Mouse (Mus musculus): Measurements from ENCODE around the gene Slc9a8. TPM values are rescaled to one million over a fixed set of nuclear protein-coding genes. Genes with fewer than 3 reads are reported as not detected.

Slc9a8 gene
- total RNA-seq, 2 experiments from 2014 or later: 33.2 to 34.5 TPM

DNA sequence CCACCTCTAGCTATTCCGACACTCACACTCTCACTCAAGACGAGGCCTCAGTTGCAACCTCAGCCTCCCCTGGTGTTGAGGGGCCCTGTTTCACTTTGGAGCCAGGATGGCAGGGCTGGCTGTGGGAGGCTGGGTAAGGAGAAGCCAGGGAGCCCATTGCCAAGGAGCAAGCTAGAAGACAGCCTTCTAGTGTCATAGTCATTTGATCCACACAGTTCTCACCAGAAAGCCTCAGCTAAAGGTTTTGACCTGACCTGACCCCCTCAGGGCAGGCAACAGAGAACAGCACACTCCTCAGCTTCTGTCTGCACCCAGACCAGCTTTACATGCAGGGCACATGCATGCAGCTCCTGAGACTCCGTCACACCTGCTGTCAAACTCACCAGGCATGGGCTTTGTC, 44.4 kb downstream of the Slc9a8 start:
- Histone ChIP-seq H3K4me3 (no peak overlapping the region), H3K27ac (no peak overlapping the region)
- no peak for DNase-seq (ENCODE audit: low spot score in 2 of 2)
- TF ChIP-seq CTCF (conservative IDR thresholded peaks at IDR 0.05): no peak

DNA sequence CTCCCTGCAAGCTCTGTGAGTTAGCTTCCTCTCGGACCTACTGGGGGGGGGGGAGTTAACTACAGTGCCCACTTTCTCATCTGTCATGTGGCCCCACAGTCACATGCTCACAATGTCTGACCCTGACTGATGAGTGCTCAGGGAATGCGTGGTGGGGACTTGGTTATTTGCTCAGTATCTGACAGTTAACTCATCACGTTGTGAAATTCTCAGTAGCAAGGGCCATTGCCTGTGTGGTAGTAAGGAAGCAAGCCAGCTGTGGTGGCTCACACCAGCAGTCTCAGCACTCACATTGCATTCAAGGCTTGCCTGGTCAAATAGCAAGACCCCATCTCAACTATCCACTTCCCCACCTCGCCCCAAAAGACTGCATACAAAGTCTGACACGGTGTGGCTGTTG, 45.7 kb downstream of the Slc9a8 start:
- no peak for DNase-seq (ENCODE audit: low spot score in 2 of 2)
- TF ChIP-seq CTCF (conservative IDR thresholded peaks at IDR 0.05): no peak
- Histone ChIP-seq H3K4me3 (no peak overlapping the region), H3K27ac (no peak overlapping the region)

DNA sequence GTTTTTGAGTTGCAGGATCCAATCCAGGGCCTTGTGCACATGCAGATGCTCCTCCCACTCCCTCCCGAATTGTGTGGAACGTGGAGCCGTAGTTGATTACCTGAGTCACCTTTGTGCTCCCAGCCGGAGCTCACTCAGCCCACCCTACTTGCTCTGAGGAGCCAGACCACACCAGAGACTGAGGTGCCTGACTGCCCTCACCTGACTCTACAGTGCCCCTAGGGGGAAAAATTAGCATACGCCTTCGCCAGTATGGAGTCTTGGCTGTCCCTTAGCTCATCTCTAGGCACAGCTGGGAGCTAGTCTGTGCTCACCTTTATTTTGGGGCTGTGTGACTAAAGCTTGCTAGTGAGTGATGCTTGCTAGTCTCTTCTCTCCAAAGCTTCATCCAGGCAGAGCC, 46.9 kb downstream of the Slc9a8 start:
- no peak overlapping the region for H3K27ac ChIP-seq
- H3K4me3 ChIP-seq: no peak overlapping the region
- no peak for DNase-seq (ENCODE audit: low spot score in 2 of 2)
- peak; percentile 40 for TF ChIP-seq CTCF (conservative IDR thresholded peaks at IDR 0.05)

- no peak overlapping the region for H3K27ac ChIP-seq
- TF ChIP-seq CTCF (conservative IDR thresholded peaks at IDR 0.05): no peak
- DNase-seq (ENCODE audit: low spot score in 2 of 2): no peak
- no peak overlapping the region for H3K4me3 ChIP-seq
These were observed 49.1 kb downstream of the Slc9a8 start for GRCm38 (mm10) chr2:167470611-167471010.

GRCm38 (mm10) chr2:167471585-167471984, 50.1 kb downstream of the Slc9a8 start:
- no peak for TF ChIP-seq CTCF (conservative IDR thresholded peaks at IDR 0.05)
- no peak overlapping the region for H3K4me3 ChIP-seq
- no peak overlapping the region for H3K27ac ChIP-seq
- DNase-seq (ENCODE audit: low spot score in 2 of 2): no peak

DNA sequence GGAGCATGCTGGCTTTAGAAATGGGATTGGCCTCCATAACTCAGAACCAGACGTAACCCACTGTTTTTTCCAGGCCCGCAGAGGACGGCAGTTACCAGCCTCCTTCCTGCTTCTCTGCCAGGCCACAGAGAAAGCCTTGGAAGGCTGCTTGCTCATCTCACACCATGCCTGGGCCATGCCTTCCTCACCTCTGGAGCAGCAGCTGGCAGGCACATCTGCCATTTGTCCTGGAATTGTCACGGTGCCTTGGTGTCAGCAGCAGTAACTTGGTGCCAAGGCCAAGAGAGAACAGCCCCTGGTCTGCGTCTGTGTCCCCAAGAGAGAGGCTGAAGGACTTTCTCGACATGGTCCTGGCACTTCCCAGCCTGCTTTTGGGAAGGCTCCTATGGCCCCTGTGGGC, 52.7 kb downstream of the Slc9a8 start:
- DNase-seq (ENCODE audit: low spot score in 2 of 2): no peak
- no peak for TF ChIP-seq CTCF (conservative IDR thresholded peaks at IDR 0.05)
- Histone ChIP-seq H3K27ac (no peak overlapping the region), H3K4me3 (no peak overlapping the region)

DNA sequence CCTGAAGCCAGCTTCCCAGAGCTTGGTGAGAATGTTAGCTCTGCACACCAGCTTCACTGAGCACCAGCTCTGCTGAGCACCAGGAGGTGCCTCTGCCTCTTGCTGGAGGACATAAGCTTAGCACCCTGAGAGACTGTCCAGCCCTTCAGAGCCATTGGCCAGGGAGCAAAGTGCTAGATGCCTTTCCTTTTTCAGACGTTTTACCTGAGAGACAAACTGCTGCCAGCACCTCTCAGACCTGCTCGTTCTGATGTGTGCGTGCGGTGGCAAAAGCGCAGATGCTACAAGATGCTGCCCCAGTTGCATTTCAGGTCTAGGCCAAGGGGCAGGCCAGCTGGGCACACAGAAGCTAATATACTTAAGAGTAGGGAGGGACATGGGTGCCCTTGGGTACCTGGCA, 54.1 kb downstream of the Slc9a8 start:
- DNase-seq (ENCODE audit: low spot score in 2 of 2): no peak
- peak overlapping the region; percentile 92 for H3K27ac ChIP-seq
- H3K4me3 ChIP-seq: no peak overlapping the region
- TF ChIP-seq CTCF (conservative IDR thresholded peaks at IDR 0.05): no peak

DNA sequence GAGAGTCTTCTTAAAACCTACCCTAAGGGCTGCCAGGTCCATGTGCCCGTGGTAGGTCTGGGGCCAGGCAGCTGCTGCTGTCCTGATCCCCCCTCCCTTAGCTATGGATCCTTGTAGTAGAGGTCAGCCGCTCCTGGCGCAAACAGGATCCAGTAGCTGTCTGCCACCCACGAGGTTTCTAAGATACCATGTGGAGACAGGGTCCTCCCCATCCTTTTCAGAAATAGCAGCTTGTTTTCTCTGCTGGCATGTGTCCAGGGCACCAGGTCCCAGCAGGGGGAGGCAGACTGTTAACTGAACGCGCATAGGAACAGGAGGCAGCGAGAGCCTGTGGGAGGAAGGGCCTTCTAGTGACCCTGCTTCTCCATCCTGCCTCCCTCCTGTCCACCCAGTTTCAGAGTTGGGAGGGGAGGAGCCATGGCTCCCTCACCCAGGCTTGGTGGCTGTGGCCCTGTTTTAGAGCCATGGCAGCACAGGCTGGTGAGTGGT, 54.7 kb downstream of the Slc9a8 start:
- DNase-seq (ENCODE audit: low spot score in 2 of 2): peak; percentile 74 to 79
- H3K4me3 ChIP-seq: no peak overlapping the region
- TF ChIP-seq CTCF (conservative IDR thresholded peaks at IDR 0.05): peak; percentile 58
- peak overlapping the region; percentile 92 for H3K27ac ChIP-seq

- no peak for DNase-seq (ENCODE audit: low spot score in 2 of 2)
- no peak overlapping the region for H3K4me3 ChIP-seq
- TF ChIP-seq CTCF (conservative IDR thresholded peaks at IDR 0.05): no peak
- H3K27ac ChIP-seq: peak overlapping the region; percentile 92
These were observed 55.2 kb downstream of the Slc9a8 start for GRCm38 (mm10) chr2:167476762-167477161.

- peak overlapping the region; percentile 67 for H3K27ac ChIP-seq
- DNase-seq (ENCODE audit: low spot score in 2 of 2): no peak
- H3K4me3 ChIP-seq: no peak overlapping the region
- TF ChIP-seq CTCF (conservative IDR thresholded peaks at IDR 0.05): no peak
These were observed 56.6 kb downstream of the Slc9a8 start for GRCm38 (mm10) chr2:167478128-167478527.

- TF ChIP-seq CTCF (conservative IDR thresholded peaks at IDR 0.05): no peak
- Histone ChIP-seq H3K4me3 (no peak overlapping the region), H3K27ac (peak overlapping the region; percentile 67; the same call in 1 of the 2 replicates)
- DNase-seq (ENCODE audit: low spot score in 2 of 2): no peak
These were observed 58.0 kb downstream of the Slc9a8 start for GRCm38 (mm10) chr2:167479501-167479900.

DNA sequence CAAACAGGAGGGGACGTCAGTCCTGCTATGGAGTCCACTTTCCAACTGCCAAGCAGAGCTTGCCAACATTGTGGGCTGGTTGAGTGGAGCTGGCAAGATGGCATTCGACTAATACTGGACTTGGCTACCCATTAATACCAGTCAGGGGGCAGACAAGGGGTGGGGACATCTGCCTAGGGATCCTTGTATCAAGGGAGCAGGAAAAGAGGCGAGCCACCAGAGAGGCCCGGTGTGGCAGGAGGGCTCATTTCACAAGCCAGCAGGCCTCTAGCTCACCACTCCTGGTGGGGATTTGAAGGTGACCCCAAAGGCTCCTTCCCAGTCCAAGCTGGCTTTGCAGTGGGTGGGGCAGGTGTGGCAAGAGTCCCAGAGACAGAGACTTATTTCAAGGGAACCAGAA, 61.2 kb downstream of the Slc9a8 start:
- TF ChIP-seq CTCF (conservative IDR thresholded peaks at IDR 0.05): no peak
- H3K27ac ChIP-seq: 0 out of 2 replicates have a peak overlapping the region, but pooled peaks have one; percentile 28

DNA sequence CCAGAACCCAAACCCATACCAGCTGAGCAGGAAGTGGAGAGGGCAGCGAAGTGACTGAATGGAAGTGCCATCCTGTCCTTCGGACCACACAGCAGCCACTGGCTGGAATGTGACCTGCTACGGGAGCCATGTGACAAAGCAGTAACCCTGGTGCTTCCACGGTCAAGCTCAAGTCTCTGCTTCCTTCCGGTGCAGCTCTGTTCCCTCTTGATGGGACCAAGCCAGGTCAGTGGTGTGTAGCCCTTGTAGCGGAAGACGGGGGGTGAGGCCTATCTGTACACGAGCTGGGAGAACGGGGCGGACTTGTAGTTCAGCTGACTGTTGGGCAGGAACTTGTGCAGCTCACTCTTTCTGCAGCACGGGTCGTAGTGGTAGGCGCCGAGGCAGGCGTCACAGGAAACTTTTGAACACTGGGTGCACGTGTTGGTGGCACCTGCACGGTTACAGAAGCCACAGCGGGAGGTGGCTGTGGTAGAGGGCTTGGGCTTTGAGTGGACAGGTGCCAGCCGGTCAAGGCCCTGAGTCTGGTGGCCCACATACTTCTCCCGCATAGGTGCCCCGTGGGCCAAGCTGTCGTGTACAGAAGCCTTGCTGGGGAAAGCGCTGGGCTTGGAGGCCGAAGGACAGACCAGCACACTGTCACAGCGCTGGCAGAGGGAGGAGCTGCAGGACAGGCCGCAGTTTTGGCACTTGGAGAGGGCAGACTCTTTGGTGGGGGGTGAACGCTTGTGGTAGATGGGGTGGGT, 61.7 kb downstream of the Slc9a8 start:
- no peak for DNase-seq (ENCODE audit: low spot score in 2 of 2)
- Histone ChIP-seq H3K4me3 (no peak overlapping the region), H3K27ac (0 out of 2 replicates have a peak overlapping the region, but pooled peaks have one; percentile 28)
- no peak for TF ChIP-seq CTCF (conservative IDR thresholded peaks at IDR 0.05)

More for the DNA sequence above, 61.2 kb downstream of the Slc9a8 start:
- no peak overlapping the region for H3K4me3 ChIP-seq
- no peak for DNase-seq (ENCODE audit: low spot score in 2 of 2)

GRCm38 (mm10) chr2:167483827-167484410, 62.4 kb downstream of the Slc9a8 start:
- no peak for DNase-seq (ENCODE audit: low spot score in 2 of 2)
- Histone ChIP-seq H3K4me3 (no peak overlapping the region), H3K27ac (no peak overlapping the region)
- TF ChIP-seq CTCF (conservative IDR thresholded peaks at IDR 0.05): no peak
